Mouse (Mus musculus) macrophage (primary cell): Measurements from ENCODE around the gene Mapkapk2. TPM values are rescaled to one million over a fixed set of nuclear protein-coding genes. Genes with fewer than 3 reads are reported as not detected.

Source experiments
- H3K27ac ChIP-seq: fragments of 350-480 bp; formaldehyde crosslinking; 2 replicates; pipeline ENCODE4 v1.9.0; 2021
- H3K36me3 ChIP-seq: fragments of 350-480 bp; formaldehyde crosslinking; 2 replicates; pipeline ENCODE4 v1.9.0; 2021; ENCODE audit errors: inconsistent target
- H3K4me3 ChIP-seq: fragments of 350-480 bp; formaldehyde crosslinking; 2 replicates; pipeline ENCODE4 v1.9.0; 2021; ENCODE audit errors: inconsistent target
- H3K79me2 ChIP-seq: fragments of 350-480 bp; formaldehyde crosslinking; 2 replicates; pipeline ENCODE4 v1.9.0; 2021; ENCODE audit errors: inconsistent target
- WGBS: methylation state at CpG from one replicate; pipeline ENCODE4 v1.1.7; 2026; ENCODE audit warnings: inconsistent platforms; ENCODE audit not compliant: missing documents; 5-methylcytosine and 5-hydroxymethylcytosine counted together
- polyA plus RNA-seq: library from polyadenylated mRNA; stranded (reverse); fragments of 250-400 nt; gene quantifications from 3 replicates; pipeline ENCODE4 v1.2.4, GENCODE M21; 2018; ENCODE audit warnings: inconsistent platforms

Gene Mapkapk2
- polyA plus RNA-seq, 1 experiment from 2014 or later, result 87.7 TPM

DNA sequence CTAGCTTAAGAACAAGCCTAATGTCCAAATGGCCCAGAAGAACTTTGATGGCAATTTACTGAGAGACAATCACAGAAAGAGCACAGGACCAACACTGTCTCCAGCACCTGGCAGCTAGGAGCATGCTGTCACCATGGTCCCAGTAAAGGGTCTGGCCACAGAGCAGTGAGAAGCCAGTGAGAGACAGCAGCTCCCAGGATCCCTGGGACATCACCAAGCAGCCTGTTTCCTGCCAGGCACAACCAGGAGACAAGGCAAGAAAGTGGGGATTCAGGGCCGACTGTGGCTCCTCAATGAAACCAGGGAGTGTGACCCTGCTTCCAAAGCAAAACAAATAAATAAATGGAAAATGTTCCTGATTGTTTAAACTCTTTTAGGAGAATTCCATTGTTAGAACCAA, 38.2 kb downstream of the Mapkapk2 start:
- Histone ChIP-seq H3K27ac (no peak overlapping the region), H3K36me3 (peaks cover 42% of the 10 kb centered on the region), H3K79me2 (peaks cover 83% of the 10 kb centered on the region), H3K4me3 (no peak overlapping the region)
- 100% methylated on average over 1 of the region's 1 CpGs for WGBS

DNA sequence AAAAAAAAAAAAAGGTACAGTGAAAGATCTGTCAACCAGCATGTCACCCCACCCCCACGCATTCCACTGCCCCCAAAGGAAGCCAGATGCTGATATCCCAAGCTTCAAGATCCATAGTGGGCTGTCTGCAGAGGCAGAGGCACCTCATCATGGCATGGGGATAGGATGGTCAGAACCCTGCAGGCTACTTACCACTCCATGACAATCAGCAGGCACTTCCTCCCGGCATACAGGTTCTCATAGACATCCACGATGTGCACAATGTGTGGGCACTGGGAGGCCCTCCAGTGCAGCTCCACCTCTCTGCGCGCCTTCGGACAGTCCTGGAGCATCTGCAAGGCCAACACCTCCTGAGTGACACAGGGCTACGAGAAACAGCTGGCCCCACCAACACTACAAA, 39.2 kb downstream of the Mapkapk2 start:
- H3K79me2 ChIP-seq, result peaks cover 73% of the 10 kb centered on the region
- no peak overlapping the region for H3K4me3 ChIP-seq
- 96% methylated on average over 7 of the region's 7 CpGs for WGBS
- H3K27ac ChIP-seq, result no peak overlapping the region
- peaks cover 50% of the 10 kb centered on the region for H3K36me3 ChIP-seq

DNA sequence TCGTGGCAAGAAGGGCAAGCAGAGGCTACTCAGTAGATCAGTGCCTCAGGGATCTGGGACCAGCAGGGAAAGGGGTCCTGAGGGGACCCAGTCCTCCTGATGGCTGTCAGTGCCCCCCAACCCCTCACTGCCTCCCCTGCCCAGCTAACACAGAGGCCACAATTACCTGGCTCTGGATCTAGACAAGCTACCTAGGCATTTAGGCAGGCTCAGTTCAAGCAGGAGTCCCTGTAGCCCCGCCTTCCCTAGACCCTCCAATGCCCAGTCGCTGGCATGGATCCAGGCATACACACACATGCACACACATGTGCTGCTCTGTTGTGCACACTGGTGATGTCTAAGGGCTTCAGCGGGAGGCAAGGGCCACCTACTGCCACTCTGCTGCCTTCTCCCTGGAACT, 43.4 kb downstream of the Mapkapk2 start:
- Histone ChIP-seq H3K27ac (no peak overlapping the region), H3K4me3 (no peak overlapping the region), H3K79me2 (peaks cover 32% of the 10 kb centered on the region), H3K36me3 (peaks cover 50% of the 10 kb centered on the region)
- WGBS, result 89% methylated on average over 4 of the region's 4 CpGs

DNA sequence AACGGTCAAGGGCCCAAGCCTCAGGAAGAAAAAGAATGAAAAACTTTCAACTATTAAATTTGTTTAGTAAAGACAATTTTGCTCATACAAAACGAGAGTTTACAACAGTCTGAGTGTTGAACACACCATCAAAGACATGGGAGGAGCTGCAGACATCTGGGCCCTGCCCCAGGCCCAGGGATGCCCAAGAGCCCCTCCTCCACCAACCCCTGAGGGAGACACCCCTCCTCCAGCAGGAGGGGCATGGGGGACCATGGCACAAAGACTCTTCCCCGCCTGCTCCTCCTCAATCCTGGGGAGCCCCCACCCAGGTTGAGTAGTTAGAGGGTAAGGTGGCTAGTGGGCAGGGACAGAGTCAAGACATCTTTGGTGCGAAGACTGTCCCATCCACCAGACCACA, 44.0 kb downstream of the Mapkapk2 start:
- Histone ChIP-seq H3K79me2 (peaks cover 26% of the 10 kb centered on the region), H3K4me3 (no peak overlapping the region), H3K36me3 (peaks cover 50% of the 10 kb centered on the region), H3K27ac (no peak overlapping the region)
- WGBS, result 75% methylated on average over 4 of the region's 4 CpGs

DNA sequence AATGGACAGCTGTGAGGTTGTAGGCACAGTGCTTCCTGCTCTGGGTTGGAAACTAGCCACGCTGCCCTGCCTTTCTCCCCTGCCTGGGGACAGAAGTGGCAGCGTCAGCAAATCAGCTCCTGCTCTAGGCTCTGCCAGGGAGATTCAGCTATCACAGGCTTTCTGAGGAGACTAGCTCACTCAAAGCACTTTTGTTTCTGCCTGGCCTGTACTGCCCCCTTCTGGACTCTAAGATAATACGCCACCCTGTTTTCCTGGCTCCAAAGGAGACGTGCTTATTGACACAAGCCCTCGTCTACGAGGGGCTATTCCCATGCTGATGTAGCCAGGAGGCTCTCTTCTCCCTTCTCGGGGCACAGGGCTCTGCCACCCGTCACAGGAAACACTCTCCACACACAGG, 44.4 kb downstream of the Mapkapk2 start:
- Histone ChIP-seq H3K27ac (no peak overlapping the region), H3K79me2 (peaks cover 21% of the 10 kb centered on the region), H3K4me3 (no peak overlapping the region), H3K36me3 (peaks cover 47% of the 10 kb centered on the region)
- 31% methylated on average over 8 of the region's 8 CpGs for WGBS

DNA sequence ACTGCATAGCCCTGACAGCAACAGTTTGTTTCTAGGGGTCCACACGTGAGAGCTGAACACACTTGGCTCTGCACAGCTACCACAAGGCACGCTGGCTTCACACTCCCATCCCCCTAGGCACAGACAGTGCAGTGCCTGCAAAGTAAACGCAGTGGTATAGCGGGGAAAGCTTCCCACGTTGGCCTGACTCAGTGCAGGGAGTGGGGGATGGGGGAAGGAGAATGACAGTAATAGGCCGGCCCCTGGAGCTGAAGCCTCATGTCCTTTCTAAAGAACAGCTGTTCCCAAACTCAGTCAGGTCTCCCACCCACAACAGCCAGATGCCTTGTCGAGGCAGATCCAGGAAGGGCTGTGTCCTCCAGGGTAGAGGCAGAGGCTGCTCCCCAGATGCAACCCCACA, 46.6 kb downstream of the Mapkapk2 start:
- Histone ChIP-seq H3K27ac (no peak overlapping the region), H3K36me3 (peaks cover 25% of the 10 kb centered on the region), H3K4me3 (no peak overlapping the region), H3K79me2 (no peaks in the 10 kb centered on the region)
- WGBS, result 89% methylated on average over 7 of the region's 7 CpGs

DNA sequence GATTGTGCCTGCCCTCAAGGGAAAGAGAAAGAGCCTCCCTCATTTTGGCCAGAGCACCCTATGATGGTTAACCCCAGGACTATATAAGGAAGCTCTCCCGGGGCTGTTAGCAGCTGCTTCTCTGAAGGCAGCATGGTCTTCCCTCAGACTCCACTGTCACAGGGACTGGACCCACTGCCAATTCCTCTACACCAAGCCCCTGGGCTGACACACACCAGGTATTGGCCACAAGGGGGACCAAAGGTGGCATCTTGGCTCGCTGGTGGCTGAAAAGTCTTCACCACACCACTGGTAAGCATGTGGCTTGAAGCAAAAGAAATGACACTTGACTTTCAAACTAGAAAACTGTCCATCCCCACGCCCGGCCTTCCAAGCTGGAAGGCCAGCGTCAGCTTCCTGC, 47.0 kb downstream of the Mapkapk2 start:
- no peak overlapping the region for H3K27ac ChIP-seq
- 86% methylated on average over 5 of the region's 5 CpGs for WGBS
- no peak overlapping the region for H3K4me3 ChIP-seq

GRCm38 (mm10) chr1:131050011-131050410, 47.6 kb downstream of the Mapkapk2 start:
- H3K36me3 ChIP-seq, result peaks cover 15% of the 10 kb centered on the region
- 85% methylated on average over 5 of the region's 5 CpGs for whole genome bisulfite sequencing

More for the DNA sequence above, 47.0 kb downstream of the Mapkapk2 start:
- Histone ChIP-seq H3K79me2 (no peaks in the 10 kb centered on the region), H3K36me3 (peaks cover 21% of the 10 kb centered on the region)

GRCm38 (mm10) chr1:131049361-131049806, 48.2 kb downstream of the Mapkapk2 start:
- WGBS, result 88% methylated on average over 5 of the region's 5 CpGs
- H3K4me3 ChIP-seq, result no peak overlapping the region
- no peaks in the 10 kb centered on the region for H3K79me2 ChIP-seq
- no peak overlapping the region for H3K27ac ChIP-seq
- H3K36me3 ChIP-seq, result peaks cover 8% of the 10 kb centered on the region

More at GRCm38 (mm10) chr1:131050011-131050410, 47.6 kb downstream of the Mapkapk2 start:
- Histone ChIP-seq H3K79me2 (no peaks in the 10 kb centered on the region), H3K4me3 (no peak overlapping the region), H3K27ac (no peak overlapping the region)

DNA sequence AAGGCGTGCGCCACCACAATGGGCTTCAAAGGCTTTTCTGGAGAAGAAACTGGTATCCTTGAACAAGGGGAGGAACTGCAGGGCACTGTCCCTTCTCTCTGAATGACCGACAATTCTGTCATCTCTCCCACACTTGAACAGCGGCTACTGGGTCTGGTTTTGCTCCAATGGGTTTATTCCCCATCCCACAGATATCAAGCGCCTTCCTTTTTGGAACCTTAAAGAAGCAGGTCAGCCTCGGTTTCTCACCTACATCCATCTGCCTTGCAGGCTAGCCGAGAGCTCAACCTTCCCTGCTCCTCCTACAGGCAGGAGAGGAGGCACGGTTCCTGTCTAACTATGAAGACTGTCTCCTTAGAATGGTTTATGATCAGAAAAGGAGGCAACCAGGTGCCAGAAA, 48.7 kb downstream of the Mapkapk2 start:
- no peak overlapping the region for H3K4me3 ChIP-seq
- no peak overlapping the region for H3K27ac ChIP-seq
- 93% methylated on average over 8 of the region's 8 CpGs for WGBS
- no peaks in the 10 kb centered on the region for H3K79me2 ChIP-seq
- H3K36me3 ChIP-seq, result peaks cover 4% of the 10 kb centered on the region; the same call in 1 of the 2 replicates

GRCm38 (mm10) chr1:131048121-131048863, 49.3 kb downstream of the Mapkapk2 start:
- Histone ChIP-seq H3K36me3 (no peaks in the 10 kb centered on the region; the same call in 1 of the 2 replicates), H3K79me2 (no peaks in the 10 kb centered on the region), H3K4me3 (no peak overlapping the region), H3K27ac (no peak overlapping the region)
- 90% methylated on average over 5 of the region's 6 CpGs for WGBS

DNA sequence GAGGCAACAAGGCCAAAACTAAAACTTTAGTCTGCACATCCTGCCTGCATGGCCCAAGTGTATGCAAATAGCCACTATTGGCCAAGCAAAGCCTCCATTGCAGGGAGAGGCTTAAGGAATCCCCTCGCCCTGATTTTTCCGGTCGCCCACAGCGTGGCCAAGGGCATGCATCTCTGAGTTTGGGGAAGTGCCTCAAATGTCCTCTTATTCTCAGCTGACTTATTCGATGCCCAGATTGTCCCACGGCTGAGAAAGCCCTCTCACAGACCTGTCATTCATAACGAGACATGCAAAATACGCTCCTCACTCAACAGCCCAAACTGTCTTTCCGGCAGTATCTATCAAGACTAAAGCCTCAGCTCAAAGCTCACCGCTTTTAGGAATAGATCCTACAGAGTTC, 51.0 kb downstream of the Mapkapk2 start:
- H3K36me3 ChIP-seq, result no peaks in the 10 kb centered on the region
- WGBS, result 81% methylated on average over 10 of the region's 10 CpGs
- H3K79me2 ChIP-seq, result no peaks in the 10 kb centered on the region
- no peak overlapping the region for H3K27ac ChIP-seq
- no peak overlapping the region for H3K4me3 ChIP-seq

DNA sequence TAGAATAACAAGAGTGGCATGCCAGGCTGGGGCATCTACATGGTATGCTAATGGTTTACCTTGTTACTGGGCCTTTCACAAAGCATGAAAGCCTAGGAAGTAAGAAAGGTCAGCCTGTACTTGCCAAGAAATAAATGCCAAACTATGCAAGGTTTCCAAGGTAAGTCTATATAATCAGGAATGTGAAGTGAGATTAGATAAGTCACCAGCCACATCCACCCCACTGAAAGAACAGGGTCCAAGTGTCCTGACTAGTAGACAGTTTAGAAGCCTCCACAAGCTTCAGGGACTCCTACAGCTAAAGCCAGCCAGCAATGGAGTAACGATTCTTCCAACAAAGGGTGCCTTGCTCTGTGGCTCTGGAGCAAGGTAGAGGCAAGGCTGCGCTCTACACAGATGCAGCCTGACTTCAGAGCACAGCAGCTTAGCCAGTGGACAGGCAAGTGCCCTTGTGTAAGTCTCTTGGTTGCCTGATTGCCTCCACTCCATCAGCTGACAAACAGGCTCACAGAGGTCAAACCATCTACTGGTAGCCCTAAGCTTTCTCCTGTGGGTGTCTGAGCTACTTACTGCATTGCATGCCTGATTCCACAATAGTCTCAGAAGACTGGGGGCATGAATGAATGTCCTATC, 51.8 kb downstream of the Mapkapk2 start:
- H3K4me3 ChIP-seq, result no peak overlapping the region
- no peaks in the 10 kb centered on the region for H3K36me3 ChIP-seq
- no peaks in the 10 kb centered on the region for H3K79me2 ChIP-seq
- 96% methylated on average over 2 of the region's 2 CpGs for WGBS
- H3K27ac ChIP-seq, result no peak overlapping the region

DNA sequence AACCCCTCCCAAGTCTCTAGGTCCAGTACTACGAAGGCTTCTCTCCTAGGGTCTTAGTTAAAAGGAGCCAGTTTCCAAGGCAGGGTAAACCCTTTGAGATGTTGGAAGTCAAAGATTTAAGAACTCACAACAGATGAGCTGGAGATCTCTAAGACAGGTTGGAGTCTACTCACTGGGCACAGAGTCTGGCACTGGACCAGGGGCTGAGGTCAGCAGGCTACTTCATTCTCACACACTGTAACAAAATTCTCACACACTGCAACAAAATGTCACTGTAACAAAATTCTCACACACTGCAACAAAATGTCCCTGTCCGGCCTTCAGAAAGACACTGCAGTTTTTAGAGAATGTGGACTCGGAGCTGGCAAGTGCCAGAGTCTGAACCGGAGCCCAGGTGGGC, 54.0 kb downstream of the Mapkapk2 start:
- Histone ChIP-seq H3K27ac (no peak overlapping the region), H3K36me3 (no peaks in the 10 kb centered on the region), H3K79me2 (no peaks in the 10 kb centered on the region), H3K4me3 (no peak overlapping the region)
- WGBS, result 95% methylated on average over 4 of the region's 4 CpGs

- Histone ChIP-seq H3K27ac (no peak overlapping the region), H3K36me3 (no peaks in the 10 kb centered on the region), H3K79me2 (no peaks in the 10 kb centered on the region), H3K4me3 (no peak overlapping the region)
- 89% methylated on average over 3 of the region's 3 CpGs for WGBS
Measured at GRCm38 (mm10) chr1:131042721-131043120, 54.9 kb downstream of the Mapkapk2 start.
